Mouse (Mus musculus) ovary, adult 2 months (tissue): ENCODE measurements around the gene Rab11fip3. TPM values are rescaled to one million over a fixed set of nuclear protein-coding genes. Genes with fewer than 3 reads are reported as not detected.

ENCODE experiments used
- polyA plus RNA-seq: library from polyadenylated mRNA; depleted of rRNA; stranded (reverse); fragments of >200 nt; gene quantifications from 2 replicates; pipeline ENCODE4 v1.2.3, GENCODE M21; 2012; rRNA removed

Rab11fip3 gene
- polyA plus RNA-seq: 38.3 and 41.6 TPM in 2 replicates

DNA sequence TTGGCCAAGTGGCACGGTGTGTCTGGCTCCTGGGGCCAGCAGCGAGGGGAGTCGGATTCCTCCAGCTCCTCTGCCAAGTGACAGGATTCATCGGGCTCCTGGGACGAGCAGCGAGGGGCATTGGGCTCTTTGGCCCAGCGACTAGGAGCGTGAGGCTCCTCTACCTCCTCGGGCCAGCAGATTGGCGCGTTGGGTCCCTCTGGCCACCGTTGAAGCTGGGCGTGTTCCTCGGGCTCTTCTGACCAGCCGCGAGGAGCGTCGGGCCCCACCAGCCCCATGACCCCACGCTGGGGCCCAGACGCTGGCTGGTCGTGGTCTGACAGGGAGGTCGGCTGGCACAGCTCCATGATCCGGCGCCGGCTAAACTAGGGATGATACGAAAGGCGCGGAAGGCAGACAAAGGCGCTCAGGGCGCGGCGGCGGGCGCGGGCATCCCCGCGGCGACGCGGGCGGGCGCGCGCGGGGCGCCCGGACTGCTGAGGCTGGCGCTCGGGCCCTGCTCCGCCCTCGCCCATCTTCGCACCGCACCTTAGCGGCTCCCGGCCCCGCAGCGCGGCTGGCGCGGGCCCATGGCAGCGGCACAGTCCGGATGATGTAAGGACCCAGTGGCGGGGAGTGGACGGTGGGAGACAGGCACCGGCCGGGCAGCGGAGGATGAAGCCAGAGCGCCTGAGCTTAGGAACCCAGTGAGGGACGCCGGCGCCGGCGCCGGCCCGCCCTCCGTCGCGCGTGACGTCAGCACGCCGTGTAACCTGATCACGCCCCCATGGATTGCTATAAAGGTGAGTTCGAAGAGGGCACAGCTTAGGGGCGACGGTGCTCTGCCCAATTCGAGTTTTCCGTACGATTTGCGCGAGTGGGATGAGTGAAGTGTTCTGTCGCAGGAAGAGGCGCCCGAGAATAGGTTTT, at the start of gene Rab11fip3:
Rab11fip3 (minus strand) TSS at position 725 of the 909 bp plus-strand sequence.

DNA sequence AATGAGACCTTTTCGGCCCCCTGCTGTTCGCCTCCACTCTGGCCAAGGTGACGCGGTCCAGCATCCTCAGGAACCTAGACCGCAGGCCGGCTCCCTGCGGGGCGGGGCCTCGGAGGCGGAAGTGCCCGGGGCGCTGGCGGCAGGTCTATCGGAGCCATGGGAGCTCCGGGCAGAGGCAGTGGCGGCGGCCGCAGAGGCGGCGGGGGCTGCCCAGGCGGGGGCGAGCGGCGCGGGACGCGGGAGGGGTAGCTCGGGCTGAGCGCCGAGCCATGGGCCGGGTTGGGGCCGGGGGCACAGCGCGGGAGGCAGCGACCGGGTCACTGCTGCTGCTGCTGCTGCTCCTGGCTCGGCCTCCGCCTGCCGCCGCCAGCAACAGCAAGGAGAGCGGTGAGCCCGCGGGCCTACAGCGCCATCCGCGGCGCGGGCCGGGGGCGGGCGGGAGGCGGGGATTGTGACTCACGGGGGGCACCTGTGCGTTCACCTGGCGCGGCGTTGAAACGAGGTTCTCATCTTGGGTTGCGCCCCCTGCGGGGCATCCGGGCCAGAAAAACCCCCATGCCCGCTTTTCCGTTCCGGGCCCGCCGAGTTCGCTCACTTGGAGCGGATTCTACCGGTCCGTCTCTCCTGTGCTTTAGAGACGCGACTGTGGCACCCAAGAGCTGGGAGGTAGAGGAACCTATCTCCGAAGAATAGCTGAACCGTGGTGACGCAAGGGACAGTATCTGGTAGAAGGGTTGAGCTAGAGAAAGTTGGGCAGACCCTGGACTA, 44.0 kb upstream of the Rab11fip3 start, which contains the start of gene Tmem8:
Tmem8 (plus strand) TSS at position 119 of the 768 bp plus-strand sequence.

DNA sequence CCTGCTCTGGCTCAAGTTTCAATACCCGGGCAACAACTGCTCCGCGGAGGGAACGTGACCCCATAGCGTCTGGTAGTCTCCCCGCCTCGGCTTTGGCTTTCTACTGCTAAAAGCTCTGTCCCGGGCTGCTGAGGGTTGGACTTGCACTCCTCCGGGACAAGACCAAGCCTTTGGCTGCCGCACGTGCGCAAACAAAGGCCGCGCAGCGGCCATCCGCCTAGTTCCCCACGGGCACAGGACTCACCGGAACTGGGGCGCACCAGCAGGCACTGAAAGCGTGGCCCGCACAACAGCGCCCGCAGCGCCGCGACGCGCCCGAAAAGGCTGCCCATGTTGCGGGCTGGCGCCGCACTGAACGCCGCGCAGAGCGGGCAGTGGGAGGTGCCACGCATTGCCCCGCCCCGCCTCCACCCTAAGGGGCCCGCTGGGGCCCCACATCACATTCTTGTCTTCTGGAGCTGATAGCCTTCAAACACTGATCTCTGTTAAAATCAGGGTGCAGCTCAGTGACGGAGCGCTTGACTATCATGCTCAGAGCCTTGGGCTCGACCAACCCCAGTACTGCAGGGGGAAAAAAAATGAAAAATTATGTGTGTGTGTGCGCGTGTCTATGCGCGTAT, 25.9 kb upstream of the Rab11fip3 start, which contains the start of gene Nme4:
Nme4 (minus strand) TSS at position 482 of the 620 bp plus-strand sequence.

DNA sequence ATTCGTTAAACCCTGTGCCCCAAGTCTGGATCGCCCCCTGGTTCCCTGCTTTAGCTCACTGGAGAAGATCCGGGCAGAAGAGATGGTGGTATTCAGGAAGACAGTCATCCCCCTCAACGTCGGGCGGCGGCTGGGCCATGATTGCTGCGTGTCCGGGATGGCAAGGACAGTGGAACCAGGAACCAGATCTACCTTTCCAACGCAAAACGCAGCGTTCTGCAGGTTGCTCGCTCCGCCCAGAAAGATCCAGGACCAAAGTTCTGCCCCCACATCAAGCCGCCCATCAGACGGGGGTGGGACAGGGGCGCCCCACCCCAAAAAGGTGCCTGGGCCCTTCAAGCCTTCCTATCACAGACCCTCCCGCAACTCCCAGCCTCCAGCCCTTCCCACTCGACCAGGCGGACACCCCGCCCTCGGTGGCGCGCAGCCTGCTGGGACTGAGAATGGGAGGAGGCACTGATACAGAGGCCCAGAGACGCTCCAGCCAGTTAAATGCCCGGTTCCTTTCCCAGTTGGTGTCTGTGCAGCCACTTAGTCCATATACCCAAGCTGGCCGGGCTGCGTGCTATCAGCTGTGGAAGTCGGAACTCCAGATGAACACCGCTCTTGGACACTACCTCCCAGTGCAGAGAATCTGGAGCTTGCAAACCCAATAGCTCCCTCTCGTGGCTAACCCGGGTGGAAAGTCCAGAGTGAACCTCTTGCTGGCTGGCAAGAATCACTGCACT, 20.7 kb upstream of the Rab11fip3 start, which contains the start of gene Decr2:
Decr2 (minus strand) TSS at position 433 of the 728 bp plus-strand sequence.

DNA sequence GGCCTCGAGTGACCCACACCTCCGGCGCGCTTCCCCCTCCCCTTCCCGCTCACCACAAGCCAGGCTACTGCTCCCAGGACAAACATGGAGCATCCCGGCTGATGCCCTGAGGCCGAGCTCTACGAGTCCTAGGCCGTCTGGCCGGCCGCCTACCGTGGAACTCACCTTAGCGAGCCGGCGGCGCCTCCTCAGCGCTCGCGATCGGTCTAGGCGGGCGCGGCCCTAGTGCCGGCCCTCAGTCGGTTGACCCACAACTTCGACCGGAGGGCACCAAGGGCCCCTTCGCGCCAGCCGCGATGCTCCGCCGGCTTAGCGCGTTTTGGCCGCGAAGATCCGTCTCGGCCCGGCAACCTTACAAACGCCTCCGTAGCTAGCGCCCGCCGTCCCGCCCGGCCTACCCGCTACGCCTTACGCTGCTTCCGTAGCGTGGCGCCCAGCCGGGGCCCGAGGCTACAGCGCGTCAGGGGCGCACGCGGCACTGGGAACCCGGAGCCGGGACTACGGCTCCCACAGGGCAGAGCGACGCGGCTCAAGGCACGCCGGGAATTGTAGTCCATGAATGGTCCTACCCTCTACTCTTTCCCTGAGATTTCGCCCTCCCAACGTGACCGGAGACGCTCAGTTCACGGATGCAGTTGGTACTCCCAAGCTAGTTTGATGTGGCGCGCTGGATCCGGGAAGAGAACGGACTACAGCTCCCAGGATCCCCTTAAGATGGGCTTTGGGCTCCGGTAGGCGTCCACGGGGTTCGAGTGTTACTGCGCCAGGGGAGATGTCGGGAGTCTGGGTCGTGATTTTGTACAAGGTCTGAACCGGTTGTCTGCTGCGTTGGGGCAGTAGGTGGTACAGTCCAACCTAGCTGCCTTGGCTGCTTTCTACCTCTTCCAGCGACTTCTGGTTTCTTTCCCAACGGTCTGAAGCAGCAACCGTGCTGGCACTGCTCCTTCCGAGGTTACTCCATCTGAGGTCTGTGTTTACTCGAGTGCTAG, 83.8 kb downstream of the Rab11fip3 start, which contains the start of gene Capn15:
Capn15 (minus strand) TSS at position 491 of the 989 bp plus-strand sequence.

DNA sequence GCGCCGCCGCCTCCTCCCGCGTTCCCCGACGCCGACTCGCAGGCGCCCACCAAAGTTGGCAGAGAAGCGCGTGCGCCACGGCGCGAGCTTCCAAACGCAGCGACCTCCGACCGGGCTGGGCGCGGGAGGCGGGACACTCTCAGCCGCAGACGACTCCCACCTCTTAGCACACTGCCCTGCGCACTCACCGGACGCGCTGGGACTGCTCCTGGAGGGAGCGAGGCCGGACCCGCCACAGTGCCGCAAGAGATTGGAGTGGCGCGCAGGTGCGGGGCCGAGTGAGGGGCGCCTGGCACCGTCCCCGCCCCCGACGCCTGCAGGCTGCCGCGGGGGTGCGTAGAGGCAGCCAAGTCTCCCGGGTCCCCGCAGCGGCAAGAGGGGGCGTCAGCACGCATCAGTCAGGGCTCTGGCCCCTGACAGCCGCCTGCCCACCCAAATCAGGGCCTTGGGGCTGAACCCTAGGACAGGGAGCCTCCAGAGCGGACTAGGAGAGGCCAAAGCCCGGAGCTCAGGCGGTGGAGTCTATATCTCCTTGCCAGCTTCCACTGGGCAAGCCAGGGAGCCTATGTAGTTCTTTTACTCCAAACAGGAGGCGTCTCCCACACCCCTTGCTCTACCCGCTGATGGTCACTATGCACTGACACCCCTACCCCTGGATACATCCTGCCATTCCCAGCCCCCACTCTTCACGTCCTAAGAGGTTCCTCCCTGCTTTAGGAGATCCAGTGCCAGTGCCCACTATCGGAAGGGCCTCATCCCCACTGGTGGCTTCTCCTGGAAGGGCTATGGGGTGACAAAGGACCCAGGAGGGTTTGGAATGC, 117.3 kb downstream of the Rab11fip3 start, which contains the start of gene A930017K11Rik:
A930017K11Rik (minus strand) TSS at position 763 of the 821 bp plus-strand sequence.

DNA sequence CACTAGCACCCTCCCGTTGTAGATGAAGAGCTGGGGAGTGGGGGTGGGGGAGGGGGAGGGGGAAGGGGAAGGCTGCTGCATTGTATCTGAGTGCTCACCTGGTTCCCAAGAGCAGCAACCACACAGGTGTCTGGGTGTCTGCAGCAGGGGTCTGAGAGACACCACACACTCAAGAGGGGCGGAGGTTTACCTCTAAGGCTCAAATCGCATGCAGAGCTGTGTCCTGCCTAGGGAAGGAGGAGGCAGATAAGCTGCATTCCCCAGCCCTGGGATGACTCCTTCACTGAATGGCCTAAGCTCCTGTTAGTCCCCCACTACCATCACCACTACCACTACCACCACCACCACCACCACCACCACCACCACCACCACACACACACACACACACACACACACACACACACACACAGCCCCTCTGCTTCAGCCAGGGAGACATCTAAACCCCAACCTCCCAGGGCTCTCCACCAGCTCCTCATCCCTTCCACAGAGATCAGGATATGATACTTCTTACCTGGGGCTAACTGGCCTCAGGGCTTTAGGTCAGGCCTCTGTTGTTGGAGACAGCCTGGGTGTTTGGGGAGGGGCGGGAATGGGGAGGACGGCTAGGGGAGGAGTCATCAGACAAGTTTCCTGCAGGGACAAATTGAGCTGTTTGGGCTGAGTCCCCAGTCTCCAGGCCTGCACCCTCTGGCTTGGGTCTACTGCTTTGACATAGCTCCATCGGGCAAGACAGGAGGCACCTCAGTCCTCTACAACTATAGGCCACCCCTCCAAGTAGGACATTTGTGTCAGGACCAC, 124.8 kb downstream of the Rab11fip3 start, which contains the start of the genes Pigq and Nhlrc4:
Pigq (minus strand) TSS at position 571 of the 798 bp plus-strand sequence.
Nhlrc4 (minus strand) TSS at position 596 of the 798 bp plus-strand sequence.

Other genes with a start within 250 kb of the Rab11fip3 start
- 58.5 and 62.1 TPM in 2 replicates for gene Wdr24, start 245.9 kb downstream of the Rab11fip3 start, polyA plus RNA-seq
- gene Jmjd8, start 240.7 kb downstream of the Rab11fip3 start, polyA plus RNA-seq: 68.4 and 97.3 TPM in 2 replicates
- 198 and 215 TPM in 2 replicates for gene Stub1, start 236.2 kb downstream of the Rab11fip3 start, polyA plus RNA-seq
- gene Rhbdl1, start 232.3 kb downstream of the Rab11fip3 start, polyA plus RNA-seq: 62.2 and 86.4 TPM in 2 replicates
- gene Gm20683, start 227.8 kb downstream of the Rab11fip3 start, polyA plus RNA-seq: 92.8 and 93.1 TPM in 2 replicates
- 128 and 135 TPM in 2 replicates for gene Rhot2, start 224.7 kb downstream of the Rab11fip3 start, polyA plus RNA-seq
- 96.6 and 108 TPM in 2 replicates for gene Wdr90, start 208.1 kb downstream of the Rab11fip3 start, polyA plus RNA-seq
- gene Mcrip2, start 200.8 kb downstream of the Rab11fip3 start, polyA plus RNA-seq: 280 and 319 TPM in 2 replicates
- 252 TPM in 2 replicates for gene Mettl26, start 194.5 kb downstream of the Rab11fip3 start, polyA plus RNA-seq
- gene Wfikkn1, start 188.7 kb downstream of the Rab11fip3 start, polyA plus RNA-seq: 2.3 and 3.1 TPM in 2 replicates
- gene Rab40c, start 149.8 kb downstream of the Rab11fip3 start, polyA plus RNA-seq: 55.7 and 59.0 TPM in 2 replicates
- 167 and 173 TPM in 2 replicates for gene Pigq, start 124.6 kb downstream of the Rab11fip3 start, polyA plus RNA-seq
- gene Nhlrc4, start 124.6 kb downstream of the Rab11fip3 start, polyA plus RNA-seq: 30.0 and 56.2 TPM in 2 replicates
- gene A930017K11Rik, start 117.0 kb downstream of the Rab11fip3 start, polyA plus RNA-seq: 0.11 and 0.17 TPM in 2 replicates
- gene Capn15, start 83.8 kb downstream of the Rab11fip3 start, polyA plus RNA-seq: 76.4 and 78.9 TPM in 2 replicates
- 15.3 and 15.4 TPM in 2 replicates for gene Decr2, start 20.8 kb upstream of the Rab11fip3 start, polyA plus RNA-seq
- 57.7 and 61.7 TPM in 2 replicates for gene Nme4, start 26.0 kb upstream of the Rab11fip3 start, polyA plus RNA-seq
- 40.3 and 47.3 TPM in 2 replicates for gene Tmem8, start 43.7 kb upstream of the Rab11fip3 start, polyA plus RNA-seq
- gene Mrpl28, start 53.9 kb upstream of the Rab11fip3 start, polyA plus RNA-seq: 95.9 and 102 TPM in 2 replicates
- 24.2 and 26.3 TPM in 2 replicates for gene Axin1, start 69.1 kb upstream of the Rab11fip3 start, polyA plus RNA-seq
- 0.86 and 1.4 TPM in 2 replicates for gene Pdia2, start 129.5 kb upstream of the Rab11fip3 start, polyA plus RNA-seq
- 105 and 112 TPM in 2 replicates for gene Rgs11, start 133.4 kb upstream of the Rab11fip3 start, polyA plus RNA-seq
- gene Arhgdig, start 138.2 kb upstream of the Rab11fip3 start, polyA plus RNA-seq: 52.7 and 53.4 TPM in 2 replicates
- gene Fam234a, start 174.7 kb upstream of the Rab11fip3 start, polyA plus RNA-seq: 117 and 127 TPM in 2 replicates
- 37.2 and 38.4 TPM in 2 replicates for gene Luc7l, start 183.3 kb upstream of the Rab11fip3 start, polyA plus RNA-seq